Mouse (Mus musculus) forebrain, postnatal 0 days (tissue): Measurements from ENCODE around the gene Atp2a1. TPM values are rescaled to one million over a fixed set of nuclear protein-coding genes. Genes with fewer than 3 reads are reported as not detected.
A peak's percentile ranks its signal among the peaks of the same experiment; 100 is the strongest.

Experiments used
- ATAC-seq: fragments of 200-750 bp; cut with Nextera tagmentation; 2 replicates; pipeline ENCODE4 v1.8.0; 2017; ENCODE audit warnings: mild to moderate bottlenecking, moderate library complexity
- DNase-seq: peaks from one replicate; pipeline ENCODE4 v3.0.0-alpha.2; 2015
- H3K27ac ChIP-seq: fragments of 300-500 bp; sonication (generic); 2 replicates; pipeline ENCODE4 v1.5.1; 2014; ENCODE audit warnings: low read depth, mild to moderate bottlenecking, antibody characterized with exemption, low read length, moderate library complexity, mixed read lengths
- H3K27me3 ChIP-seq: fragments of 300-500 bp; sonication (generic); 2 replicates; pipeline ENCODE4 v1.6.1; 2014; ENCODE audit warnings: mild to moderate bottlenecking, low read length, mixed read lengths; ENCODE audit not compliant: insufficient read depth
- H3K36me3 ChIP-seq: fragments of 300-500 bp; sonication (generic); 2 replicates; pipeline ENCODE4 v1.6.1; 2014; ENCODE audit warnings: mild to moderate bottlenecking, moderate library complexity; ENCODE audit not compliant: insufficient read depth
- H3K4me1 ChIP-seq: fragments of 300-500 bp; sonication (generic); 2 replicates; pipeline ENCODE4 v1.6.1; 2014; ENCODE audit warnings: antibody characterized with exemption; ENCODE audit not compliant: insufficient read depth
- H3K4me2 ChIP-seq: fragments of 300-500 bp; sonication (generic); 2 replicates; pipeline ENCODE4 v1.6.1; 2014; ENCODE audit warnings: low read depth, mild to moderate bottlenecking, moderate library complexity
- H3K4me3 ChIP-seq: fragments of 300-500 bp; sonication (generic); 2 replicates; pipeline ENCODE4 v1.5.1; 2014; ENCODE audit warnings: low read depth, low read length, mixed read lengths
- H3K9ac ChIP-seq: fragments of 300-500 bp; sonication (generic); 2 replicates; pipeline ENCODE4 v1.6.1; 2014; ENCODE audit warnings: mild to moderate bottlenecking
- H3K9me3 ChIP-seq: fragments of 300-500 bp; sonication (generic); 2 replicates; pipeline ENCODE4 v1.6.1; 2016; ENCODE audit warnings: low read length
- CTCF ChIP-seq: sonication (generic); IDR thresholded peaks from 2 replicates; pipeline ENCODE4 v1.5.1; 2016; ENCODE audit warnings: antibody characterized with exemption, control low read depth, low read depth
- WGBS: fragments of 180-500 bp; shearing (Covaris S2); extraction: QIAGEN DNeasy Blood & Tissue Kit; methylation state at CpG from one replicate; pipeline ENCODE4 v1.1.7; 2014; 5-methylcytosine and 5-hydroxymethylcytosine counted together
- polyA plus RNA-seq: library from polyadenylated mRNA; unstranded; fragments of >200 nt; fragmentation: Nextera tagmentation; extraction: Ambion mirVana; gene quantifications from 2 replicates; pipeline ENCODE4 v1.2.1, GENCODE M21; 2015
- total RNA-seq: library from RNA; depleted of rRNA; stranded (reverse); fragments of >200 nt; gene quantifications from 2 replicates; pipeline ENCODE4 v1.2.3, GENCODE M21; 2014

Atp2a1 gene
- total and polyA plus RNA-seq, 2 experiments from 2014 or later: 0.24 to 0.45 TPM

DNA sequence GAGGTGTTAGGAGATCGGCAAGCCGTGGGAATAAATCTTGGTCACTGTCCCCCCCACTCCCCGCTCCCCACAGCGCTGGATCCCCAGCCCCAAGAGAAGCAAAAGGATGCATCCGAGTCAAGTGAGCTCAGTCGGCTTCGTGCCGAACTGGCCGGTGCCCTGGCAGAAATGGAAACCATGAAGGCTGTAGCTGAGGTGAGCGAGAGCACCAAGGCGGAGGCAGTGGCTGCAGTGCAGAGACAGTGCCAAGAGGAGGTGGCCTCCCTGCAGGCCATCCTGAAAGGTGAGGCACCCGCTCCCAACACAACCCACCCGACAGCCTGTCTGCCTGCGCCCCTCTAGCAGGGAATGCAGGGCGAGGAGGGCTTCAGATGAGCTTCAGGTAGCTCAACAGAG is 33.4 kb downstream of the Atp2a1 start:
- H3K9ac ChIP-seq: peak overlapping the region; percentile 88
- peak overlapping the region; percentile 66 for H3K4me3 ChIP-seq
- H3K9me3 ChIP-seq: no peaks in the 10 kb centered on the region
- TF ChIP-seq CTCF: no peak
- 29% methylated on average over 15 of the region's 15 CpGs for WGBS
- DNase-seq (no peak), ATAC-seq (no peak)
- H3K27me3 ChIP-seq: no peaks in the 10 kb centered on the region
- peaks cover 3% of the 10 kb centered on the region; the same call in 1 of the 2 replicates for H3K36me3 ChIP-seq
- peak overlapping the region; percentile 90 for H3K4me2 ChIP-seq
- H3K27ac ChIP-seq: no peak overlapping the region
- peaks cover 12% of the 10 kb centered on the region for H3K4me1 ChIP-seq

DNA sequence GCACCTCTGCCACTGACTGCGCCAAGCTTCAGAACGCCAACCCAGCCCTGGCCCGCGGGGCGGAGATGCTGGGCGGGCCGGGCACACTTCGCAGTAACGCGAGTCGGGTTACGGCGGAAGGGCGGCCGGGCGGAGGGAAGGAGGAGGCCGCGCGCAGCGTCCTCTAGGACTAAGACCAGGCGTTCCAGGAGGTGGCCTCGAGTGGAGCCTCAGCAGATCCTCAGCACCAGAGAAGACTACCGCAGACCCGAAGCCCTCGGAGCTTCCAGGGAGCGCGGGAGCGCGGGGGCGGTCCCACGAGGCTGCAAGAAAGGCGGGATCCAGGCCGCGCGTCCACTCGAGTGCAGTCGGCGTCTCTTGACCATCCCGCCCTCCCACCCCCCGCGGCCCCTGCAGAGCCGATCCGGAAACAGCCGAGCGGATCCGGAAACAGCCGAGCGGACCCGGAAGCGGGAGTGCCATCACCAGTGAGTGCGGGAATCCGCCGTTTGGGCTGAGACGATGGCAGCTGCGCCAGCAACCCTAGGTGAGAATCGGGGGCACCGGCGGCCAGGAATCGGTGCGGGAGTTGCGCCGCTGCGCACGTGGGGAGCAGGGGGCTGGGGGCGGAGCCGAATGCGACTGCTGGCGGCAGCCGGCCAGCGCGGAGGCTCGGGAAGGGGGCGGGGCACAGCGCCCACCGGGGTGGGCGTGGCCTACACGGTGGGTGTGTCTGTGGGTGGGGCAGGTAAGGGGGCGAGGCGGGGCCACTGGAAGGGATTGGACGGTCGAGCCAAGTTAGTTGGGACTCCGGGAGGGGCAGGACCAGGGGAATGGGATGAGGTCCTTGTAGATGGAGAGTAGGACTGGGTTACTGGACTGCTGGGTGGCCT is 34.0 kb downstream of the Atp2a1 start, which contains the start of gene Rabep2:
Gene Rabep2 (plus strand): TSS at position 129 of the 872 bp plus-strand sequence.
- peak within 1 kb of the TSS; percentile 90 for H3K4me2 ChIP-seq
- peaks cover 12% of the 10 kb centered on the region for H3K4me1 ChIP-seq
- peak within 1 kb of the TSS; percentile 88 for H3K27ac ChIP-seq
- DNase-seq: peak; percentile 93
- 2% methylated on average over 78 of the region's 82 CpGs for WGBS
- H3K27me3 ChIP-seq: no peaks in the 10 kb centered on the region
- TF ChIP-seq CTCF: no peak
- H3K9ac ChIP-seq: peak within 1 kb of the TSS; percentile 88
- H3K9me3 ChIP-seq: no peaks in the 10 kb centered on the region
- no peaks in the 10 kb centered on the region; the same call in 1 of the 2 replicates for H3K36me3 ChIP-seq
- peak; percentile 94 for ATAC-seq
- H3K4me3 ChIP-seq: peak within 1 kb of the TSS; percentile 66

DNA sequence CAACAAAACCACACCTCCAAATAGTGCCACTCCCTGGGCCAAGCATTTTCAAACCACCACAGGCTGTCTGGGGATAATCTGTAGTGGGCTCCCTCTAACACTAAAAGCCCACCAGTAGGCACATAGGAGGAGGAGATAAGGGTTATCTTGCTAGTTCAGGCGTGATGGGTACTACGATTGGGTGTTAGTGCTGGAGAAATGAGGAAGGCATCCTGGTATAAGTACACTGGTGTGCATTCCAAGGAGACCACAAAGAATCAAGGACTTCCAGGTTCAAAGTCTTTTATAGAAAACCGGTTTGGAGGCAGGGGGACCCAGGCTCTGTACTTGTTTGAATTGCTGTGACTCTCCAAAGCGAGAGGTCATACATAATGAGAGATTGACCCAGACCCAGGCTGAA is 34.8 kb downstream of the Atp2a1 start:
- H3K36me3 ChIP-seq: no peaks in the 10 kb centered on the region; the same call in 1 of the 2 replicates
- DNase-seq: no peak
- no peak for ATAC-seq
- H3K9ac ChIP-seq: peak overlapping the region; percentile 88
- H3K9me3 ChIP-seq: no peaks in the 10 kb centered on the region
- peak overlapping the region; percentile 88 for H3K27ac ChIP-seq
- 14% methylated on average over 4 of the region's 4 CpGs for WGBS
- H3K4me3 ChIP-seq: peak overlapping the region; percentile 66
- TF ChIP-seq CTCF: no peak
- H3K4me1 ChIP-seq: peaks cover 12% of the 10 kb centered on the region
- peak overlapping the region; percentile 90 for H3K4me2 ChIP-seq
- no peaks in the 10 kb centered on the region for H3K27me3 ChIP-seq

DNA sequence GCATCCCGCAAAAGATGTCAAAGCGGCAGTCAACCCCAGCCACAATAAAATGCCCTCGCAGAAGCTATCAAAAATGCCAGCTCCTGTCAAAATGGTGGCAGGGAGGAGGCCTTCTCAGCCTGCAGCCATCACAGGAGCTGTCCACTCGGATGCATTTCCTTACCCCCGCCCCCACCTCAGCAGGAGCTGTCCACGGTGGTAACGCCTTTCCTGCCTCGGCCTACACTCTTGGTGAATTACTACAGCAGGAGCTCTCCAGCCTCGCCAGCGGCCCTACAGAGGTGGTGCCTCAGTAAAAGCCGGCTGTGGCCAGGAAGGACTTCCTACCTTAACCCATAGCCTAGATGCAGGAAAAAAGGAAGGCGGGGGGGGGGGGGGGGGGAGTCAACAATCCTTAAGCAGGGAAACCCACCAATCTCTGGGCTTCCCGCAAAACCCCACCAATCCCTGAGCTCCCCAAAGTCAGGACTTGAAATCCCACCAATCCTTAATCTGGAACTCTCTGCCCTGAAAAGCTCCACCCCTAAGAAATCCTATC is 35.5 kb downstream of the Atp2a1 start:
- Histone ChIP-seq H3K4me3 (no peak overlapping the region), H3K9me3 (no peaks in the 10 kb centered on the region), H3K36me3 (no peaks in the 10 kb centered on the region; the same call in 1 of the 2 replicates), H3K27ac (no peak overlapping the region), H3K4me2 (no peak overlapping the region), H3K9ac (no peak overlapping the region), H3K4me1 (peaks cover 12% of the 10 kb centered on the region), H3K27me3 (no peaks in the 10 kb centered on the region)
- DNase-seq (no peak), ATAC-seq (no peak)
- TF ChIP-seq CTCF: no peak
- WGBS: 66% methylated on average over 13 of the region's 13 CpGs

DNA sequence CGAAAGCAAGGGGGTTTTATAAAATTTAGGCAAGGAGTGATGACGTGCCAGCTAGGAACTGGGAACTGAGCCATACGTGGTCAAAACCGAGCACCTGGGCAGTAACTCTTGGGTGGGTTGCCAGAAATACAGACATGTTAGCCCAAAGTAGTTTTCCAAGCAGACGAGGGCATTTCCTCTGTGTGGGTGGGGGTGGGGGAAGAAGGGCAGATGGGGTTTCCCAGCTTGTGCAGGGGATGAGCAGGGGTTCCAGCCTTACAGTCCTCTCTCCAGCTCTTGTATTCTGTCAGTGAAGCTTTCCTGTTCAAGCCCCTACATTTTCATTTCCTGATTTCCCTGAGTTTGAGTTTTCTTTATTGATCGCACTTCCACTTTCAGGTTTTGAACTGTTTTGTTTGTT is 38.7 kb downstream of the Atp2a1 start:
- no peaks in the 10 kb centered on the region for H3K27me3 ChIP-seq
- H3K4me3 ChIP-seq: no peak overlapping the region
- H3K9me3 ChIP-seq: no peaks in the 10 kb centered on the region
- no peak for ATAC-seq
- DNase-seq: no peak
- no peak overlapping the region for H3K27ac ChIP-seq
- H3K9ac ChIP-seq: no peak overlapping the region
- 88% methylated on average over 6 of the region's 6 CpGs for WGBS
- TF ChIP-seq CTCF: no peak
- H3K4me1 ChIP-seq: 0 out of 2 replicates have a peak, but pooled peaks cover 7% of the 10 kb centered on the region
- H3K4me2 ChIP-seq: no peak overlapping the region
- H3K36me3 ChIP-seq: no peaks in the 10 kb centered on the region

DNA sequence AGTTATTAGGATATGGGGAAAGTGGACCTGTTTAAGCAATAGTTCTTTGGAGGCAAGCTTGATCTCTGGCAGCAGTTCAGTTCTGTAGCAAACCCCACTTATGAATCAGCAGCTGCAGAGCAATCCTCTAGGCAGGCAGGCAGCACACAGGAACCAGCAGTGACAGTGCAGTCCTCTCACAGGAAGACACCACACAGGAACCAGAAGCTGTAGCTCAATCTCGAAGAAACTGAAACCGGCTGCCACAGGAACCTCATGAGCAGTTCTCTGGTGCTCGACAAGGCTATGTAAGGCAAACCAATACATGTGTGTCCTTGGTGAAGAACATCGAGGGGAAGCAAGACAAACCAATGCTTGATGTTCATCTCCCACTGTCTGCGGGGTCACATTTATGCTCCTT is 41.2 kb downstream of the Atp2a1 start:
- no peak for TF ChIP-seq CTCF
- Histone ChIP-seq H3K36me3 (no peaks in the 10 kb centered on the region), H3K9ac (no peak overlapping the region), H3K4me3 (no peak overlapping the region), H3K4me1 (no peaks in the 10 kb centered on the region), H3K27me3 (no peaks in the 10 kb centered on the region), H3K9me3 (no peaks in the 10 kb centered on the region), H3K27ac (no peak overlapping the region), H3K4me2 (no peak overlapping the region)
- WGBS: 86% methylated on average over 5 of the region's 5 CpGs
- DNase-seq (no peak), ATAC-seq (no peak)

DNA sequence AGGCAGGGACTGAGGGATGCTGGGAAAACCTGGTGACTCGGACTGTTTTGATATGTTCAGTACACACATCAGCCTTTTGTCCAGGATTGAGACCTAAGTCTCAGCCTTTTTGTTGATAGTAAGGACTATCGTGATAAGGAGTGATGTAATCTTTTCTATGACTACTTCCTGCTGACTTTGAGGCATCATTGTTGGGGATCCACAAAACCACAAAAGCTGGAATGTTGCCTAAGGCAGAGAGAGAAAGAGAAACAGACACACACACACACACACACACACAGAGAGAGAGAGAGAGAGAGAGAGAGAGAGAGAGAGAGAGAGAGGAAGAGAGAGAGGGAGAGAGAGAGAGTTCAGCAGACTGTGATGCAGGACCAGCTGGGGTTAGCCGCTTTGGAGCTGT is 44.4 kb downstream of the Atp2a1 start:
- Histone ChIP-seq H3K9me3 (no peaks in the 10 kb centered on the region), H3K4me2 (no peak overlapping the region), H3K9ac (no peak overlapping the region), H3K4me1 (no peaks in the 10 kb centered on the region), H3K36me3 (no peaks in the 10 kb centered on the region), H3K27ac (no peak overlapping the region), H3K27me3 (no peaks in the 10 kb centered on the region), H3K4me3 (no peak overlapping the region)
- ATAC-seq (no peak), DNase-seq (no peak)
- WGBS: 47% methylated on average over 3 of the region's 3 CpGs
- TF ChIP-seq CTCF: no peak
